Mouse (Mus musculus) MEL (cell line): ENCODE data around the gene Fam149a.

Experiments used
- CTCF ChIP-seq, 3 experiments: IDR thresholded peaks in 2 of 3; conservative IDR thresholded peaks in 1 of 3; 2 replicates each; pipeline ENCODE4 v1.5.1; 2011 to 2012; ENCODE audit warnings: low read length in 3 of 3, low read depth in 2 of 3, mild to moderate bottlenecking in 2 of 3, improper control_type of control experiment in 1 of 3, inconsistent platforms in 1 of 3, mixed read lengths in 1 of 3, moderate library complexity in 1 of 3; ENCODE audit not compliant: control insufficient read depth in 1 of 3, insufficient read depth in 1 of 3, poor library complexity in 1 of 3, severe bottlenecking in 1 of 3
- ELF1 ChIP-seq: IDR thresholded peaks from 2 replicates; pipeline ENCODE4 v1.6.1; 2014; ENCODE audit warnings: low read depth, mild to moderate bottlenecking, inconsistent platforms, low read length, improper control_type of control experiment, moderate library complexity
- EP300 ChIP-seq, 2 experiments: IDR thresholded peaks; 2 replicates each; pipeline ENCODE4 v1.6.1; 2011; ENCODE audit warnings: improper control_type of control experiment in 2 of 2, low read length in 2 of 2, low read depth in 1 of 2, mild to moderate bottlenecking in 1 of 2
- JUND ChIP-seq: IDR thresholded peaks from 2 replicates; pipeline ENCODE4 v1.6.1; 2011; ENCODE audit warnings: low read depth, mild to moderate bottlenecking, improper control_type of control experiment, low read length
- POLR2A ChIP-seq, 2 experiments: IDR thresholded peaks; 2 replicates each; pipeline ENCODE4 v1.6.1; 2011 to 2012; ENCODE audit warnings: low read length in 2 of 2, mild to moderate bottlenecking in 2 of 2, control low read depth in 1 of 2, improper control_type of control experiment in 1 of 2, low read depth in 1 of 2, moderate library complexity in 1 of 2; ENCODE audit not compliant: control insufficient read depth in 1 of 2, insufficient read depth in 1 of 2, poor library complexity in 1 of 2
- RAD21 ChIP-seq: IDR thresholded peaks from 2 replicates; pipeline ENCODE4 v1.6.1; 2011; ENCODE audit warnings: mild to moderate bottlenecking, low read depth, low read length, improper control_type of control experiment
- TCF12 ChIP-seq: IDR thresholded peaks from 2 replicates; pipeline ENCODE4 v1.6.1; 2014; ENCODE audit warnings: low read depth, mild to moderate bottlenecking, inconsistent platforms, low read length, improper control_type of control experiment, moderate library complexity
- UBTF ChIP-seq: IDR thresholded peaks from 2 replicates; pipeline ENCODE4 v1.6.1; 2012; ENCODE audit warnings: low read depth, mild to moderate bottlenecking, inconsistent platforms, low read length, improper control_type of control experiment, moderate library complexity, borderline replicate concordance; ENCODE audit not compliant: insufficient read depth
- ZKSCAN1 ChIP-seq: IDR thresholded peaks from 2 replicates; pipeline ENCODE4 v1.6.1; 2012; ENCODE audit warnings: low read depth, mild to moderate bottlenecking, inconsistent platforms, low read length, improper control_type of control experiment, moderate library complexity
- ZNF384 ChIP-seq: IDR thresholded peaks from 2 replicates; pipeline ENCODE4 v1.6.1; 2012; ENCODE audit warnings: low read depth, mild to moderate bottlenecking, inconsistent platforms, low read length, improper control_type of control experiment

- TF ChIP-seq CTCF (IDR thresholded peaks at IDR 0.05 in 2 of 3, conservative IDR thresholded peaks at IDR 0.05 in 1 of 3; ENCODE audit: control insufficient read depth in 1 of 3, insufficient read depth in 1 of 3, low read depth in 2 of 3, low read length in 3 of 3, poor library complexity in 1 of 3, severe bottlenecking in 1 of 3) (no peak), EP300 (IDR thresholded peaks at IDR 0.05; ENCODE audit: low read depth in 1 of 2, low read length in 2 of 2) (no peak), TCF12 (no peak), JUND (no peak), ZKSCAN1 (no peak), ZNF384 (no peak), POLR2A (IDR thresholded peaks at IDR 0.05; ENCODE audit: control insufficient read depth in 1 of 2, insufficient read depth in 1 of 2, low read depth in 1 of 2, low read length in 2 of 2, poor library complexity in 1 of 2) (no peak), RAD21 (no peak), UBTF (no peak), ELF1 (no peak)
These were observed 28.8 kb upstream of the Fam149a start, which contains the start of gene Tlr3 for GRCm38 (mm10) chr8:45410882-45411281.
